In the genomic region with DNA sequence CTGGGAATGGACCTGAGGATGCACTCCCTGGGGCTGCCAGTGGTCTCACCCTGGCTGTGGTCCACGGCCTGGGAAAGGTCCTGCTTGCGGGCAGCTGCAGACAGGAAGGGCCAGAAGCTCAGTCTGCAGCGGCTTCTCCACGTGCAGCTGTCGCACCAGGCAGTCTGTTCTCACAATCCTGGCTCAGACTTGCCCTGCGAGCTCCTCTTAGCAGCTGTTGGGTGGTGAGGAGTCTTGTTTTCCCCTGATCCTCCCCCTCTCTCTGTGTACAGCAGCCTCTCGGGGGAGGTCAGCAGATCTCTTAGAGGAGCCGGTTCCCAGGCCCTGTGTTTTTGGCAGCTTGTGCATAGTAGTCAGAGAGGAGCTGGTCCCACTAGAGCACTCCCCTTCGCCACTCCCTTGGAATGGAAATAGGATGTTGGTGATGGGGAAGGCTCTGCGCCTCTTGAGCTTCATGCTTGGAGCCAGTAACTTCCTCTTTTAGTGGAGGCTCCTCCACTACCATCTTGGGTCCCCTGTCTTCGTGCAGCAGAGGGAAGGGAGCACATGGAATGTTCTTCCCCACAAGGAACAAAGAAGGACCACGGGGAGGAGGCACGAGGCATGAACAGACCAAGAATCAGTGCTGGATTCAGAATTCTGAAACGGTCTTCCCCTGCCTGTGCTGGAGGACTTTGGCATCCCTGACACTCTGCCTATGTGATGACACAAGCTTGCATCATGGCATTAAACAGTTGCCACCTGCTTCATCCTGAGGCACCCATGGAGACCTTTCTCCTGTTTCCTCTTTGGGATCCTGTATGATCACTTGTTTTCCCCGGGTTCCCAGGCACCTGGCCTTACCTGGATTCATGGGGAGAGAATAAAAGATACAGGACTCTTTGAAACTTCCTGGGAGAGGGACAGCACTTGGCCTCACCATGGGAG, we compare ENCODE assay signal across 8 mouse cellular contexts. TPM values are rescaled to one million over a fixed set of nuclear protein-coding genes. Genes with fewer than 3 reads are reported as not detected.
DNase-seq lines count a peak whose midpoint lies in the region; ATAC-seq and TF ChIP-seq lines count a peak whose summit lies in the region.

No protein-coding gene starts in this region.

- H3K4me2 ChIP-seq in heart, postnatal 0 days (ENCODE audit: low read depth, low read length), result no peak overlapping the region
- no peak overlapping the region for H3K4me2 ChIP-seq in limb, embryonic 15.5 days

- H3K27me3 ChIP-seq in heart, postnatal 0 days (ENCODE audit: control insufficient read depth, insufficient read depth, low read length), result no peaks in the 10 kb centered on the region
- H3K27me3 ChIP-seq in limb, embryonic 15.5 days, result no peaks in the 10 kb centered on the region

- H3K9me3 ChIP-seq in heart, postnatal 0 days (replicated peaks; ENCODE audit: control insufficient read depth, low read length), result no peaks in the 10 kb centered on the region
- no peaks in the 10 kb centered on the region for H3K9me3 ChIP-seq in limb, embryonic 15.5 days

- peak; percentile 47 for ATAC-seq in heart, postnatal 0 days (ENCODE audit: insufficient read depth, low read depth)
- peak; percentile 22 for ATAC-seq in limb, embryonic 15.5 days (ENCODE audit: insufficient number of reproducible peaks, low FRiP score, low TSS enrichment, low read depth)

- H3K4me1 ChIP-seq in heart, postnatal 0 days (ENCODE audit: control insufficient read depth, insufficient read depth), result peaks cover 20% of the 10 kb centered on the region
- peaks cover 31% of the 10 kb centered on the region for H3K4me1 ChIP-seq in limb, embryonic 15.5 days

- intact Hi-C loops in left cerebral cortex, postnatal 4 days (cut with DNase I), result no loop called here
- intact Hi-C loops in left cerebral cortex, postnatal 36 days (cut with DNase I), result no loop called here

- 45% methylated on average over 15 of the region's 15 CpGs for WGBS in heart, postnatal 0 days
- WGBS in limb, embryonic 15.5 days, result 69% methylated on average over 15 of the region's 15 CpGs

- DNase-seq in left cerebral cortex, postnatal 4 days, result peak; percentile 69
- no peak for DNase-seq in left cerebral cortex, postnatal 36 days (ENCODE audit: low spot score in 2 of 2)
- DNase-seq in brain, embryonic 14.5 days (ENCODE audit: low read depth), result peak; percentile 53
- DNase-seq in heart, postnatal 0 days (ENCODE audit: low spot score), result peak; percentile 65
- peak; percentile 67 for DNase-seq in retina, postnatal 1 day
- DNase-seq in cerebellum, postnatal 25 days, result no peak
- DNase-seq in frontal cortex, postnatal 14 days (ENCODE audit: low spot score in 2 of 2), result no peak

- H3K36me3 ChIP-seq in heart, postnatal 0 days (replicated peaks; ENCODE audit: control insufficient read depth, insufficient read depth, low read length), result peaks cover 12% of the 10 kb centered on the region; the same call in 1 of the 2 replicates
- peaks cover 60% of the 10 kb centered on the region for H3K36me3 ChIP-seq in limb, embryonic 15.5 days

- no peak for TF ChIP-seq EP300 in heart, postnatal 0 days (IDR thresholded peaks at IDR 0.05; ENCODE audit: low read depth)

- H3K4me3 ChIP-seq in heart, postnatal 0 days (ENCODE audit: low read depth, low read length), result no peak overlapping the region
- H3K4me3 ChIP-seq in limb, embryonic 15.5 days, result no peak overlapping the region

- no peak overlapping the region for H3K9ac ChIP-seq in heart, postnatal 0 days (replicated peaks; ENCODE audit: low read depth, low read length)
- H3K9ac ChIP-seq in limb, embryonic 15.5 days, result no peak overlapping the region

- peak overlapping the region; percentile 55 for H3K27ac ChIP-seq in heart, postnatal 0 days (ENCODE audit: low read depth)
- H3K27ac ChIP-seq in limb, embryonic 15.5 days, result peak overlapping the region; percentile 51

- TF ChIP-seq CTCF in brain, embryonic 14.5 days (IDR thresholded peaks at IDR 0.05; ENCODE audit: borderline replicate concordance, extremely low read depth, insufficient read depth, insufficient read length), result no peak
- no peak for TF ChIP-seq CTCF in heart, postnatal 0 days (IDR thresholded peaks at IDR 0.05; ENCODE audit: low read depth)

- no peak for TF ChIP-seq POLR2A in brain, embryonic 14.5 days (IDR thresholded peaks at IDR 0.05; ENCODE audit: borderline replicate concordance, extremely low read depth, insufficient read depth, insufficient read length, poor library complexity, severe bottlenecking)

RNA-seq across cellular contexts. Expression of gene Slc35b1, which starts 14.3 kb away (rescaled TPM):
- total RNA-seq in left cerebral cortex, postnatal 4 days (2021), result 10 to 100 TPM; 85.9 to 87.2 TPM
- total RNA-seq in left cerebral cortex, postnatal 36 days (2021), result 10 to 100 TPM; 64.1 to 66.7 TPM
- 116 and 157 TPM in 2 replicates for polyA plus RNA-seq in brain, embryonic 14.5 days (2012; rRNA removed)
- total RNA-seq in heart, postnatal 0 days (2014; rRNA removed; ENCODE audit: low replicate concordance), result 35.2 and 71.6 TPM in 2 replicates
- polyA plus RNA-seq in heart, postnatal 0 days (2015; fragmentation: Nextera tagmentation; extraction: Ambion mirVana), result 70.3 TPM in 2 replicates
- polyA plus RNA-seq in limb, embryonic 15.5 days (2015; fragmentation: Nextera tagmentation; extraction: Ambion mirVana), result 95.0 and 102 TPM in 2 replicates

RNA-seq across cellular contexts. Expression of gene Fam117a, which starts 33.4 kb away (rescaled TPM):
- 1 to 10 TPM; 4.5 to 4.8 TPM for total RNA-seq in left cerebral cortex, postnatal 4 days (2021)
- 1 to 10 TPM; 3.1 to 5.9 TPM for total RNA-seq in left cerebral cortex, postnatal 36 days (2021)
- polyA plus RNA-seq in brain, embryonic 14.5 days (2012; rRNA removed), result 9.9 and 14.4 TPM in 2 replicates
- total RNA-seq in heart, postnatal 0 days (2014; rRNA removed; ENCODE audit: low replicate concordance), result 5.0 and 5.6 TPM in 2 replicates
- polyA plus RNA-seq in heart, postnatal 0 days (2015; fragmentation: Nextera tagmentation; extraction: Ambion mirVana), result 3.6 and 3.9 TPM in 2 replicates
- polyA plus RNA-seq in limb, embryonic 15.5 days (2015; fragmentation: Nextera tagmentation; extraction: Ambion mirVana), result 13.8 and 14.6 TPM in 2 replicates

RNA-seq across cellular contexts. Expression of gene Spop, which starts 43.7 kb away (rescaled TPM):
- total RNA-seq in left cerebral cortex, postnatal 4 days (2021), result 100 to 1,000 TPM; 103 to 126 TPM
- 100 to 1,000 TPM; 173 to 187 TPM for total RNA-seq in left cerebral cortex, postnatal 36 days (2021)
- polyA plus RNA-seq in brain, embryonic 14.5 days (2012; rRNA removed), result 44.8 and 71.4 TPM in 2 replicates
- 34.5 and 38.0 TPM in 2 replicates for total RNA-seq in heart, postnatal 0 days (2014; rRNA removed; ENCODE audit: low replicate concordance)
- 129 and 142 TPM in 2 replicates for polyA plus RNA-seq in heart, postnatal 0 days (2015; fragmentation: Nextera tagmentation; extraction: Ambion mirVana)
- 168 and 181 TPM in 2 replicates for polyA plus RNA-seq in limb, embryonic 15.5 days (2015; fragmentation: Nextera tagmentation; extraction: Ambion mirVana)

Comparison
In these comparisons a context has a peak if more than half of its experiments do, and no peak if none do; other contexts are left out.
1. DNase-seq: peak in left cerebral cortex, postnatal 4 days (single experiment), brain, embryonic 14.5 days (single experiment), heart, postnatal 0 days (single experiment) and retina, postnatal 1 day (single experiment); none in left cerebral cortex, postnatal 36 days (0 of 2), cerebellum, postnatal 25 days (0 of 2) and frontal cortex, postnatal 14 days (0 of 2).